Mouse (Mus musculus) layer of hippocampus, postnatal 10 days (tissue): Measurements from ENCODE around the gene Gldn. TPM values are rescaled to one million over a fixed set of nuclear protein-coding genes. Genes with fewer than 3 reads are reported as not detected.

Experiments used
- total RNA-seq, 2 experiments: library from RNA; stranded (reverse); gene quantifications; 2 replicates each; pipeline ENCODE4 v1.2.3; 2021

The Gldn gene
- total RNA-seq, 2 experiments from 2014 or later, result 1.0 to 1.6 TPM

Other genes starting within 250 kb of the Gldn start
- 10 to 100 TPM; 18.8 to 19.1 TPM for gene Tnfaip8l3, start 218.1 kb upstream of the Gldn start, total RNA-seq
- under 1 TPM in 1 of 2 experiments, not detected in 1; 0.21 TPM for gene Cyp19a1, start 18.4 kb upstream of the Gldn start, total RNA-seq
- gene Dmxl2, start 215.1 kb downstream of the Gldn start, total RNA-seq, result 100 to 1,000 TPM; 199 to 209 TPM